Mouse (Mus musculus) fat pad, adult 2 months (tissue): ENCODE measurements around the gene Pgm2.

Source experiments
- DNase-seq: peaks from one replicate; pipeline ENCODE4 v3.0.0-alpha.2; 2011; ENCODE audit warnings: low read depth, low spot score; ENCODE audit errors: extremely low read depth

Gene Pgm2

GRCm38 (mm10) chr5:64074455-64074854 is 18.3 kb upstream of the Pgm2 start:
- no peak for DNase-seq

- no peak for DNase-seq
These were observed 17.2 kb upstream of the Pgm2 start for GRCm38 (mm10) chr5:64075506-64075905.

GRCm38 (mm10) chr5:64077353-64077752 is 15.4 kb upstream of the Pgm2 start:
- DNase-seq = no peak

- DNase-seq = no peak
These were observed 13.8 kb upstream of the Pgm2 start for GRCm38 (mm10) chr5:64078740-64079461.

GRCm38 (mm10) chr5:64079462-64079817 is 13.3 kb upstream of the Pgm2 start:
- DNase-seq = no peak

GRCm38 (mm10) chr5:64083447-64084359 is 9.0 kb upstream of the Pgm2 start:
- no peak for DNase-seq

- peak; percentile 43 for DNase-seq
These were observed 7.3 kb upstream of the Pgm2 start for GRCm38 (mm10) chr5:64085405-64085804.

GRCm38 (mm10) chr5:64088740-64089139 is 4.0 kb upstream of the Pgm2 start:
- DNase-seq = no peak

GRCm38 (mm10) chr5:64093349-64093871 is 660 bp downstream of the Pgm2 start:
- no peak for DNase-seq

GRCm38 (mm10) chr5:64095342-64095993 is 2.7 kb downstream of the Pgm2 start:
- no peak for DNase-seq

- no peak for DNase-seq
These were observed 9.4 kb downstream of the Pgm2 start for GRCm38 (mm10) chr5:64101993-64102716.

- DNase-seq = no peak
These were observed 9.9 kb downstream of the Pgm2 start for GRCm38 (mm10) chr5:64102717-64103075.

- no peak for DNase-seq
These were observed 15.0 kb downstream of the Pgm2 start for GRCm38 (mm10) chr5:64107596-64108289.

GRCm38 (mm10) chr5:64109217-64109616 is 16.5 kb downstream of the Pgm2 start:
- DNase-seq = no peak

- DNase-seq = no peak
These were observed 19.6 kb downstream of the Pgm2 start for GRCm38 (mm10) chr5:64112360-64112759.

- DNase-seq = no peak
These were observed 21.5 kb downstream of the Pgm2 start for GRCm38 (mm10) chr5:64114210-64114609.

- no peak for DNase-seq
These were observed 24.4 kb downstream of the Pgm2 start for GRCm38 (mm10) chr5:64117191-64117590.

GRCm38 (mm10) chr5:64125783-64126182 is 33.0 kb downstream of the Pgm2 start:
- no peak for DNase-seq

- DNase-seq = no peak
These were observed 38.8 kb downstream of the Pgm2 start for GRCm38 (mm10) chr5:64131550-64131949.

GRCm38 (mm10) chr5:64133901-64134300 is 41.2 kb downstream of the Pgm2 start:
- DNase-seq = peak; percentile 63
